Mouse (Mus musculus): ENCODE data around the gene Gabra6.

The Gabra6 gene

GRCm38 (mm10) chr11:42320882-42321281 lies at the start of gene Gabra6:
TSS of gene Gabra6 (minus strand) at chr11:42321072.
- no peak for DNase-seq (ENCODE audit: low read depth)

GRCm38 (mm10) chr11:42365544-42365943 lies 44.7 kb upstream of the Gabra6 start:
- DNase-seq (ENCODE audit: low read depth), result no peak

- DNase-seq (ENCODE audit: low read depth), result no peak
These were observed 11.2 kb upstream of the Gabra6 start for GRCm38 (mm10) chr11:42332121-42332520.

- no peak for DNase-seq (ENCODE audit: low read depth)
These were observed 5.4 kb upstream of the Gabra6 start for GRCm38 (mm10) chr11:42326262-42326661.

- DNase-seq (ENCODE audit: low read depth), result no peak
These were observed 688 bp upstream of the Gabra6 start for GRCm38 (mm10) chr11:42321560-42321959.

GRCm38 (mm10) chr11:42319521-42319920 lies 1.4 kb downstream of the Gabra6 start:
- DNase-seq (ENCODE audit: low read depth), result no peak

- DNase-seq (ENCODE audit: low read depth), result no peak
These were observed 1.8 kb downstream of the Gabra6 start for GRCm38 (mm10) chr11:42319101-42319500.

- DNase-seq (ENCODE audit: low read depth), result no peak
These were observed 2.9 kb downstream of the Gabra6 start for GRCm38 (mm10) chr11:42317985-42318384.

DNA sequence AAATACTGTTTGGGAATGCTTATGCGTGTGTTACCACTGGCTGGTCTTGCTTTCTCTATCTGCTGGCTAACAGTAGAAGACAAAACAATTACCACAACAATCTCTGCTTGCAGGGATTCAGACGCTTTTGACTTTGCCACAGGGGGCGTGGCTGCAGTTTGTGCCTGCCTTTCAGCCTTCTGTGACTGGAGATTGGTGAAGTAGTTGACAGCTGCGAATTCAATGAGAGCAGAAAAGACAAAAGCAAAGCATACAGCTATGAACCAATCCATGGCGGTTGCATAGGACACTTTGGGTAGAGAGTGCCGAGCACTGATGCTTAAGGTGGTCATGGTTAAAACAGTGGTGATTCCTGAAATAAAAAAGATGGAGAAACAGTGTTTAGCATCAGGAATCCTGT lies 6.0 kb downstream of the Gabra6 start:
- DNase-seq (ENCODE audit: low read depth), result no peak

DNA sequence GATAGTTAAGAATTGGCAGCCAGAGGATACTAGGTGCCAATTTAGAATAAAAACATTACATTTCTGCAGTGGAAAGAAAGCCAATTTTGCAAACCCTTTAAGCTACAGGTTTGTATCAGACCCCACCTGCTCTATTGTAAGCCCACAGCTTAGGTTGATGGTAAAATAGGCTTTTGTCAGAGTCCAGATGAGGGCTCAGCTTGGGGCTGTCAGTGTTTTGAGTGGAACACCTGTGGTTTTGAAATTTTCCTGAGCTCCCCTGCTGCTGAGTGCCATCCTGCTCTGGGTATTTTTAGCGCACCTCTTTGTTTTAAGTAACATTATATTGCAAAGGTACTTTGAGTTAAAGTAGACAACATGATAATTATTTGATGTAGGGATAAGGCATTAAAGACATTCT lies 10.0 kb downstream of the Gabra6 start:
- DNase-seq (ENCODE audit: low read depth), result no peak

DNA sequence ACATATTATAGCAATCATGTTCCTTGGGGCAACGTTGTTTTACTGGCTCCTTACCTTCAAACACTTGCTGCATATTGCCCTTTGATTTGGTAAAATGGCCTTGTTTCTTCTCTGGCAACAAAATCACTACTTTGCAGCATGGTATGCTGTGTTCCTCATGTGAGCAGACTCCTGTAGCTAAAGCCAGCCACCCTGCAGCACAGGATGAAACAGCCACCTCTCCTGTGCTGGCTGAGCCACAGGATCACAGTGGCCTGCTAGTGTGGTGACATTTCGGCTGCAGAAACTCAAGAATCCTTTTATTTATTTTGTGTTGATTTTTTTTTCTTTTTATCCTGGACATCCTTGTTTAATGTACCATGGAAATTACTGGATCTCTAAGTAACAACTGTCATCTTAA lies 11.8 kb downstream of the Gabra6 start:
- DNase-seq (ENCODE audit: low read depth), result no peak

DNA sequence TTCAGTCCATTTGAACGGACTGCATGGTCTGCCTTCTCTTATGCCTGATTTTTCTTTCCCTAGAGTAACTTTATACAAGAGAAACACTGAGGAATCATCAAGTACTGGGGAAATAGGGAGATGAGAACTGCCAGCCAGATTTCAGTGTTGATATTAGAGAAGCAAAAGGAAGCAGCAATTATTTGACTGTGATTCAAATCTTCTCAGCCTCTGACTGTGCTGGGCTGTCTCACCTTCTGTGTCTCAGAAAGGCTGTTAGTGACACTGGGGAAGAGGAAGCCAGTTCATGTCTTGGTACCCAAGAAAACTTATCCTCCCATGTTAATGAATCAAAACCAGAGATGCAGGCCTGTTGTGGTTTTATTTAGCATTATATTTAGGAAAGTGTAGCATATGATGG lies 14.8 kb downstream of the Gabra6 start:
- no peak for DNase-seq (ENCODE audit: low read depth)

- no peak for DNase-seq (ENCODE audit: low read depth)
These were observed 61.9 kb downstream of the Gabra6 start for GRCm38 (mm10) chr11:42258978-42259377.
